Mouse (Mus musculus) liver, postnatal 0 days (tissue): ENCODE measurements around the gene Dgkz.

ENCODE experiments used
- CTCF ChIP-seq: sonication (generic); IDR thresholded peaks from 2 replicates; pipeline ENCODE4 v1.5.1; 2016; ENCODE audit warnings: antibody characterized with exemption, low read depth
- EP300 ChIP-seq: IDR thresholded peaks from 2 replicates; pipeline ENCODE4 v1.6.1; 2016; ENCODE audit warnings: antibody characterized with exemption, low read depth, mild to moderate bottlenecking

DNA sequence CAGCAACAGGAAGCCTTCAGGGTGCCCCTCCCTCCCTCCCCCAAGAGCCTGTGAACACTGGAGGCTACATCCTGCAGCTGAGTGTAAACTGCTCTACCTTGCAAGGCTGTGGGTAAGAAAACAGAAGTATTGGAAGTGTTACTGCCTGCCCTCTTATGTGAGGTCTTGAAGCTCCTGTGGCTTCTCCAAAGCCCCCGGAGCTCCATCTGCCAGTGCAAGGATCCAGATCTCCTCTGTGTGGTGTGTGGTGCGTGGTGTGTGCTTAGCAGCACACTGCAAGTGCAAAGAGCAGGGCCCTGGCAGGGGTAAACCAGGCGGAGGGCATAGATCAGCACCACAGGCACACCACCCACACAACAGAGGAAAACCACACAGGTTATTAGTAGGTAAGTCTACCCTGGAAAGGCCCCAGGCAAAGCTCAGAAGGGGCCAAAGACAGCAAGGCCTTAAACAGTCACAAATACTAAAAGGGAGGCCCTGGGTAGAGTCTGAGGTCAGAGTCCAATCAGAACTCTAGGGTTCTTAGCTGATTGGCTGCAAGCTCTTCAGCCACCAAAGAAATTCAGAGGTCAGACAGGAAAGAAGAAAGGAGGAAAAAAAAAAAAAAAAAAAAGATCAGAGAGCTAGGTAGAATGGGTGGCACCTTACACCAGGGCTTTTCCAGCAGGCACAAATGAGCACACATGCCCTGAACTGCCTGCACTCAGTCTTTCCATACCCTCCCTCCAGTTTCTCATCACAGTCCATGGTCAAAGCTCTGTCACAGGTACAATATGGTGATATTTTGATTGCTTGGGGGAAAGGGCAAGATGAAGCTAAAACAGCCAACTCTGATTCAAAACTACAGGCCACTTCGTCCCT, 13.5 kb downstream of the Dgkz start:
- TF ChIP-seq CTCF (no peak), EP300 (no peak)
